Mouse (Mus musculus): ENCODE data around the gene Polr2h.

- TF ChIP-seq CTCF (IDR thresholded peaks at IDR 0.05; ENCODE audit: control insufficient read depth, insufficient read depth, insufficient read length) (no peak), CEBPB (IDR thresholded peaks at IDR 0.05; ENCODE audit: low read depth) (no peak)
Observed at GRCm38 (mm10) chr16:20705786-20706185, 11.7 kb upstream of the Polr2h start.

All from C2C12 (cell line).